Mouse (Mus musculus): Measurements from ENCODE around the gene Vezt. TPM values are rescaled to one million over a fixed set of nuclear protein-coding genes. Genes with fewer than 3 reads are reported as not detected.

The Vezt gene
- polyA plus RNA-seq, 1 experiment from 2014 or later: 29.7 TPM

DNA sequence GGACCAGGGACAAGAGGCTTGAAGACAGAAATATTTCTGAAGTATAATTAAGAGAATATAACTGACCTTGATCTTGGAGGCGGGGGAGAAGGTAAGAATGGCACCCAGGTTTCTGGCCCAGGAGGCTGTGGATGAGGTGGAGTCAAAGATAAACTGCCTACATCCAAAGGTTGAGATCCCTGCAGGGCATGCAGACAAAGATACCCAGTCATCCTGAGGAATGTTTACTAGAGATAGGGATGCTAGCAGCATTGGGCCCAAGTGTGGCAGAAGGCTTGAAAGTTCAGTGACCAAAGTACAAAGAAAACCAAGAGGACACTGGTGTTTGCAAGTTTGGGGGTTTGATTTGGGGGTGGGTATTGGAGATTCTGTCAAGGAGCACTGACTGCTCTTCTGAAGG, 144.6 kb downstream of the Vezt start:
- 97% methylated on average over 1 of the region's 1 CpGs for WGBS
- Histone ChIP-seq H3K4me1 (ENCODE audit: control insufficient read depth, insufficient read depth, low read length) (peaks cover 5% of the 10 kb centered on the region; the same call in 1 of the 2 replicates), H3K9me3 (ENCODE audit: control insufficient read depth, low read depth, low read length) (no peaks in the 10 kb centered on the region), H3K4me3 (ENCODE audit: low read depth, low read length) (no peak overlapping the region), H3K27me3 (ENCODE audit: control insufficient read depth, insufficient read depth, low read length) (no peaks in the 10 kb centered on the region), H3K4me2 (replicated peaks; ENCODE audit: low read depth, low read length) (no peak overlapping the region), H3K36me3 (ENCODE audit: control insufficient read depth, insufficient read depth, low read length) (peaks cover 10% of the 10 kb centered on the region; the same call in 1 of the 2 replicates), H3K27ac (ENCODE audit: low read length) (no peak overlapping the region), H3K9ac (replicated peaks; ENCODE audit: low read depth, low read length) (no peak overlapping the region)
- peak; percentile 12; the same call in 1 of the 2 replicates for ATAC-seq (ENCODE audit: insufficient number of reproducible peaks, insufficient read depth, low FRiP score, low read depth)

DNA sequence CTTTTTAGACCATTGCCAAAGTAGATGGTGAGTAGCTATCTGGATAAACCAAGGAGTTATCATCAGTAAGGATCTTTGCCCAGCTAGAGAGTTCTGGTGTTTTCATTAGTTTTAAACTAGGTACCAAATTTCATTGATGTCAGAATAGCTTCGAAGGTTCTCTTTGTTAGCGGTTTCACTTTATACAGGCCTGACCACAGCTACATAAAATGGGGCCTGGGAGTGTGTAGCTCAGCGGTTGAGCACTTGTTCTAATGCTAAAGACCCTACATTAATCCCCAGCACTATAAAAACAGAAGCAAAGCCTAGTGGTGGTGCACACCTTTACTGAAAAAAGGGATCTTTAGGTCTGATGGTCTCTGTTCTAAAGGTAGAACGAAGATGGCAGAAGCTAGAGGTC, 145.1 kb downstream of the Vezt start:
- no peak for ATAC-seq (ENCODE audit: insufficient number of reproducible peaks, insufficient read depth, low FRiP score, low read depth)
- Histone ChIP-seq H3K4me1 (ENCODE audit: control insufficient read depth, insufficient read depth, low read length) (peaks cover 5% of the 10 kb centered on the region; the same call in 1 of the 2 replicates), H3K36me3 (ENCODE audit: control insufficient read depth, insufficient read depth, low read length) (peaks cover 14% of the 10 kb centered on the region; the same call in 1 of the 2 replicates), H3K9ac (replicated peaks; ENCODE audit: low read depth, low read length) (no peak overlapping the region), H3K4me2 (replicated peaks; ENCODE audit: low read depth, low read length) (peak overlapping the region; percentile 94), H3K4me3 (ENCODE audit: low read depth, low read length) (peak overlapping the region; percentile 97; the same call in 1 of the 2 replicates), H3K27me3 (ENCODE audit: control insufficient read depth, insufficient read depth, low read length) (no peaks in the 10 kb centered on the region), H3K27ac (ENCODE audit: low read length) (no peak overlapping the region), H3K9me3 (ENCODE audit: control insufficient read depth, low read depth, low read length) (no peaks in the 10 kb centered on the region)
- WGBS: 76% methylated on average over 4 of the region's 4 CpGs

DNA sequence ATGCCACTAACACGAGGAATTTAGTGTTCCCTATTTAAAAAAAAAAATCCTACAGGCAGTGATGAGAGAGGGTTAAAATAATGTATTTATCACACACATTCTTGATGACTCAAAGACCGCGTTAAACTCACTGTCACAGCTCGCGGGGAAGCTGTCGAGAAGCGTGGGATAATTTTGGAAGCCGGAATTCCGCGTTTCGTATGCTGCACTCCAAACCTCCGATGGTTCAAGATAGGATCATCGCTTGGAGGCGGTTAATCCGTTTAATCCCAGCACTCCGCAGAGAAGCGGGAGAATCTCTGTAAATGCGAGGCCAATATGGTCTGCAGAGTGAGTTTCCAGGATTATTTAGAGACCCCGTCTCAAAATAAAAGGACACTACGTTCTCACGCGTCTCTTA, 145.6 kb downstream of the Vezt start:
- ATAC-seq (ENCODE audit: insufficient number of reproducible peaks, insufficient read depth, low FRiP score, low read depth): peak; percentile 4; the same call in 1 of the 2 replicates
- H3K27ac ChIP-seq (ENCODE audit: low read length): no peak overlapping the region
- peak overlapping the region; percentile 97 for H3K4me3 ChIP-seq (ENCODE audit: low read depth, low read length)
- H3K4me2 ChIP-seq (replicated peaks; ENCODE audit: low read depth, low read length): peak overlapping the region; percentile 94
- H3K9ac ChIP-seq (replicated peaks; ENCODE audit: low read depth, low read length): peak overlapping the region; percentile 92
- H3K36me3 ChIP-seq (ENCODE audit: control insufficient read depth, insufficient read depth, low read length): peaks cover 18% of the 10 kb centered on the region; the same call in 1 of the 2 replicates
- no peaks in the 10 kb centered on the region for H3K9me3 ChIP-seq (ENCODE audit: control insufficient read depth, low read depth, low read length)
- under 1% methylated on average over 22 of the region's 22 CpGs for WGBS
- H3K4me1 ChIP-seq (ENCODE audit: control insufficient read depth, insufficient read depth, low read length): peaks cover 5% of the 10 kb centered on the region; the same call in 1 of the 2 replicates
- H3K27me3 ChIP-seq (ENCODE audit: control insufficient read depth, insufficient read depth, low read length): no peaks in the 10 kb centered on the region

DNA sequence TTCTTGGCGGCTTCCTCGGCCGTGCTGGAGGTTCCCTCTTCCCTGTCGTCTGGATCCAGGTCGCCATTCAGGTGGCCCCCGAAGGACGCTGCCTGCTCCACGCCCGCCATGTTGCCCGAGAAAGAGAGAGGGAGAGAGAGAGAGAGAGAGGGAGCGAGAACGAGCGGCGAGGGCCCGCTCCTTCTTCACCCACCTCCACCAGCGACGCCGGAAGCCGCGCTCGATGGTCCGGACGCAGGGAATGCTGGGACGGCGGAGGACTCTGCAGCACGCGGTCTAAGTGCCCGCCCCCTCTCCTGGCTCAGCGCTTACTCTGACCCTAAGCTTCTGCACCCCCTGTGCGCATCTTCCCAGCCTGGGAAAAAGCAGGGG, 146.1 kb downstream of the Vezt start:
- Histone ChIP-seq H3K27ac (ENCODE audit: low read length) (peak overlapping the region; percentile 90), H3K27me3 (ENCODE audit: control insufficient read depth, insufficient read depth, low read length) (no peaks in the 10 kb centered on the region), H3K4me2 (replicated peaks; ENCODE audit: low read depth, low read length) (peak overlapping the region; percentile 94), H3K4me1 (ENCODE audit: control insufficient read depth, insufficient read depth, low read length) (peaks cover 5% of the 10 kb centered on the region; the same call in 1 of the 2 replicates), H3K4me3 (ENCODE audit: low read depth, low read length) (peak overlapping the region; percentile 97), H3K9me3 (ENCODE audit: control insufficient read depth, low read depth, low read length) (no peaks in the 10 kb centered on the region), H3K36me3 (ENCODE audit: control insufficient read depth, insufficient read depth, low read length) (peaks cover 22% of the 10 kb centered on the region; the same call in 1 of the 2 replicates), H3K9ac (replicated peaks; ENCODE audit: low read depth, low read length) (peak overlapping the region; percentile 92)
- peak; percentile 97 for ATAC-seq (ENCODE audit: insufficient number of reproducible peaks, insufficient read depth, low FRiP score, low read depth)
- under 1% methylated on average over 20 of the region's 30 CpGs for WGBS

MicroRNAs within 50 kb of the gene (microRNA counts, 519-probe panel; counts per million panel counts)
- microRNA mmu-miR-331-3p (2,902 counts per million, percentile 51 among the panel's probes with 10 or more counts), microRNA mmu-miR-331-5p (1,581 counts per million, percentile 9 among the panel's probes with 10 or more counts)

Small RNA genes within 50 kb of the gene (microRNA-seq; reads per million reads assigned to microRNA genes)
- gene Mir331: 115 reads per million, percentile 49 among the genes with 10 or more reads in this experiment

Other genes starting within 250 kb of the Vezt start
- 0.27 and 0.61 TPM in 2 replicates for gene Usp44, start 204.3 kb downstream of the Vezt start, polyA plus RNA-seq (2014; fragmentation: Nextera tagmentation; extraction: Ambion mirVana)
- gene Metap2, start 138.7 kb downstream of the Vezt start, polyA plus RNA-seq (2014; fragmentation: Nextera tagmentation; extraction: Ambion mirVana): 184 and 191 TPM in 2 replicates
- 4.0 and 4.6 TPM in 2 replicates for gene Fgd6, start 184 bp upstream of the Vezt start, polyA plus RNA-seq (2014; fragmentation: Nextera tagmentation; extraction: Ambion mirVana)
- gene Nr2c1, start 112.2 kb upstream of the Vezt start, polyA plus RNA-seq (2014; fragmentation: Nextera tagmentation; extraction: Ambion mirVana): 12.7 and 13.0 TPM in 2 replicates
- 412 and 430 TPM in 2 replicates for gene Ndufa12, start 162.9 kb upstream of the Vezt start, polyA plus RNA-seq (2014; fragmentation: Nextera tagmentation; extraction: Ambion mirVana)

All from stomach, embryonic 14.5 days (tissue).